Mouse (Mus musculus): Measurements from ENCODE around the gene Tfap2e. TPM values are rescaled to one million over a fixed set of nuclear protein-coding genes. Genes with fewer than 3 reads are reported as not detected.

The Tfap2e gene
- polyA plus RNA-seq, 1 experiment: 0.28 TPM

- no peak for DNase-seq
- Histone ChIP-seq H3K4me3 (replicated peaks; ENCODE audit: extremely low read depth, low read depth, low read length) (no peak overlapping the region), H3K4me1 (ENCODE audit: control insufficient read depth, insufficient read depth, low read length) (peaks cover 3% of the 10 kb centered on the region; the same call in 1 of the 2 replicates)
- TF ChIP-seq POLR2A (IDR thresholded peaks at IDR 0.05; ENCODE audit: borderline replicate concordance, extremely low read depth, low read depth, low read length) (no peak), CTCF (IDR thresholded peaks at IDR 0.05; ENCODE audit: insufficient read depth, low read length) (no peak)
- WGBS: 47% methylated on average over 3 of the region's 3 CpGs
Measured at GRCm38 (mm10) chr4:126683084-126683483, 53.0 kb downstream of the Tfap2e start.

GRCm38 (mm10) chr4:126682298-126682697 lies 53.7 kb downstream of the Tfap2e start:
- Histone ChIP-seq H3K4me1 (ENCODE audit: control insufficient read depth, insufficient read depth, low read length) (peaks cover 3% of the 10 kb centered on the region; the same call in 1 of the 2 replicates), H3K4me3 (replicated peaks; ENCODE audit: extremely low read depth, low read depth, low read length) (no peak overlapping the region)
- TF ChIP-seq CTCF (IDR thresholded peaks at IDR 0.05; ENCODE audit: insufficient read depth, low read length) (no peak), POLR2A (IDR thresholded peaks at IDR 0.05; ENCODE audit: borderline replicate concordance, extremely low read depth, low read depth, low read length) (no peak)
- DNase-seq: no peak
- WGBS: 38% methylated on average over 5 of the region's 5 CpGs

- TF ChIP-seq CTCF (IDR thresholded peaks at IDR 0.05; ENCODE audit: insufficient read depth, low read length) (no peak), POLR2A (IDR thresholded peaks at IDR 0.05; ENCODE audit: borderline replicate concordance, extremely low read depth, low read depth, low read length) (peak; percentile 91; the same call in 1 of the 2 replicates)
- peaks cover 3% of the 10 kb centered on the region; the same call in 1 of the 2 replicates for H3K4me1 ChIP-seq (ENCODE audit: control insufficient read depth, insufficient read depth, low read length)
- H3K4me3 ChIP-seq (replicated peaks; ENCODE audit: extremely low read depth, low read depth, low read length): peak within 1 kb of the TSS; percentile 90
- WGBS: 2% methylated on average over 48 of the region's 48 CpGs
- DNase-seq: peak; percentile 100
Measured at GRCm38 (mm10) chr4:126677054-126678003, 58.7 kb downstream of the Tfap2e start, which contains the start of gene Psmb2. Gene Psmb2 (plus strand): TSS chr4:126677630.

- Histone ChIP-seq H3K4me3 (replicated peaks; ENCODE audit: extremely low read depth, low read depth, low read length) (no peak overlapping the region), H3K4me1 (ENCODE audit: control insufficient read depth, insufficient read depth, low read length) (no peaks in the 10 kb centered on the region)
- DNase-seq: no peak
- WGBS: 87% methylated on average over 2 of the region's 2 CpGs
- TF ChIP-seq POLR2A (IDR thresholded peaks at IDR 0.05; ENCODE audit: borderline replicate concordance, extremely low read depth, low read depth, low read length) (no peak), CTCF (IDR thresholded peaks at IDR 0.05; ENCODE audit: insufficient read depth, low read length) (no peak)
Measured at GRCm38 (mm10) chr4:126667075-126667474, 69.0 kb downstream of the Tfap2e start.

Other genes starting within 250 kb of the Tfap2e start
- gene Ago4, start 202.8 kb downstream of the Tfap2e start, polyA plus RNA-seq (2012; rRNA removed): 2.9 and 4.2 TPM in 2 replicates
- 0.12 and 0.44 TPM in 2 replicates for gene Clspn, start 179.3 kb downstream of the Tfap2e start, polyA plus RNA-seq (2012; rRNA removed)
- gene 5730409E04Rik, start 126.4 kb downstream of the Tfap2e start, polyA plus RNA-seq (2012; rRNA removed): 13.5 and 15.2 TPM in 2 replicates
- 110 and 146 TPM in 2 replicates for gene Psmb2, start 58.6 kb downstream of the Tfap2e start, polyA plus RNA-seq (2012; rRNA removed)
- 31.5 and 31.9 TPM in 2 replicates for gene Ncdn, start 17.2 kb upstream of the Tfap2e start, polyA plus RNA-seq (2012; rRNA removed)
- 28.8 and 39.4 TPM in 2 replicates for gene AU040320, start 17.3 kb upstream of the Tfap2e start, polyA plus RNA-seq (2012; rRNA removed)
- 3.8 and 5.5 TPM in 2 replicates for gene Zmym4, start 231.9 kb upstream of the Tfap2e start, polyA plus RNA-seq (2012; rRNA removed)